Mouse (Mus musculus) MEL (cell line): Measurements from ENCODE around the gene Tecpr1.

Source experiments
- CTCF ChIP-seq, 3 experiments: IDR thresholded peaks in 2 of 3; conservative IDR thresholded peaks in 1 of 3; 2 replicates each; pipeline ENCODE4 v1.5.1; 2011 to 2012; ENCODE audit warnings: low read length in 3 of 3, low read depth in 2 of 3, mild to moderate bottlenecking in 2 of 3, improper control_type of control experiment in 1 of 3, inconsistent platforms in 1 of 3, mixed read lengths in 1 of 3, moderate library complexity in 1 of 3; ENCODE audit not compliant: control insufficient read depth in 1 of 3, insufficient read depth in 1 of 3, poor library complexity in 1 of 3, severe bottlenecking in 1 of 3
- POLR2A ChIP-seq, 2 experiments: IDR thresholded peaks; 2 replicates each; pipeline ENCODE4 v1.6.1; 2011 to 2012; ENCODE audit warnings: low read length in 2 of 2, mild to moderate bottlenecking in 2 of 2, control low read depth in 1 of 2, improper control_type of control experiment in 1 of 2, low read depth in 1 of 2, moderate library complexity in 1 of 2; ENCODE audit not compliant: control insufficient read depth in 1 of 2, insufficient read depth in 1 of 2, poor library complexity in 1 of 2

- TF ChIP-seq POLR2A (IDR thresholded peaks at IDR 0.05; ENCODE audit: control insufficient read depth in 1 of 2, insufficient read depth in 1 of 2, low read depth in 1 of 2, low read length in 2 of 2, poor library complexity in 1 of 2) (no peak), CTCF (IDR thresholded peaks at IDR 0.05 in 2 of 3, conservative IDR thresholded peaks at IDR 0.05 in 1 of 3; ENCODE audit: control insufficient read depth in 1 of 3, insufficient read depth in 1 of 3, low read depth in 2 of 3, low read length in 3 of 3, poor library complexity in 1 of 3, severe bottlenecking in 1 of 3) (no peak)
These were observed 3.5 kb downstream of the Tecpr1 start for GRCm38 (mm10) chr5:144219936-144220335.
